Mouse (Mus musculus): Measurements from ENCODE around the gene 2010111I01Rik.

GRCm38 (mm10) chr13:63184946-63185345 is 220.3 kb downstream of the 2010111I01Rik start:
- no peak for TF ChIP-seq EP300 (IDR thresholded peaks at IDR 0.05; ENCODE audit: low read depth)
- no peak for TF ChIP-seq CTCF (IDR thresholded peaks at IDR 0.05; ENCODE audit: low read depth)

Data from heart, postnatal 0 days (tissue).